Mouse (Mus musculus) forebrain, embryonic 14.5 days (tissue): Measurements from ENCODE around the gene Tmpo. TPM values are rescaled to one million over a fixed set of nuclear protein-coding genes. Genes with fewer than 3 reads are reported as not detected.

ENCODE experiments used
- ATAC-seq: fragments of 200-750 bp; cut with Nextera tagmentation; 2 replicates; pipeline ENCODE4 v1.8.0; 2017; ENCODE audit warnings: mild to moderate bottlenecking, moderate library complexity
- DNase-seq: peaks from one replicate; pipeline ENCODE4 v3.0.0-alpha.2; 2015; ENCODE audit warnings: low spot score
- H3K27ac ChIP-seq: fragments of 300-500 bp; sonication (generic); 2 replicates; pipeline ENCODE4 v1.5.1; 2014; ENCODE audit warnings: low read depth, mild to moderate bottlenecking, control low read depth, low read length, moderate library complexity
- H3K27me3 ChIP-seq: fragments of 300-500 bp; sonication (generic); replicated peaks from 2 replicates; pipeline ENCODE4 v1.6.1; 2014; ENCODE audit warnings: low read length, control low read depth, mixed read lengths; ENCODE audit not compliant: control insufficient read depth, insufficient read depth
- H3K36me3 ChIP-seq: fragments of 300-500 bp; sonication (generic); 2 replicates; pipeline ENCODE4 v1.6.1; 2014; ENCODE audit warnings: low read length, control low read depth; ENCODE audit not compliant: control insufficient read depth, insufficient read depth
- H3K4me1 ChIP-seq: fragments of 300-500 bp; sonication (generic); 2 replicates; pipeline ENCODE4 v1.6.1; 2014; ENCODE audit warnings: antibody characterized with exemption, low read length, control low read depth; ENCODE audit not compliant: control insufficient read depth, insufficient read depth
- H3K4me2 ChIP-seq: fragments of 300-500 bp; sonication (generic); 2 replicates; pipeline ENCODE4 v1.6.1; 2014; ENCODE audit warnings: mild to moderate bottlenecking, control low read depth, low read length
- H3K4me3 ChIP-seq: fragments of 300-500 bp; sonication (generic); 2 replicates; pipeline ENCODE4 v1.5.1; 2014; ENCODE audit warnings: low read depth, low read length, control low read depth
- H3K9ac ChIP-seq: fragments of 300-500 bp; sonication (generic); 2 replicates; pipeline ENCODE4 v1.6.1; 2014; ENCODE audit warnings: mild to moderate bottlenecking, low read length, control low read depth, moderate library complexity
- H3K9me3 ChIP-seq: fragments of 300-500 bp; sonication (generic); replicated peaks from 2 replicates; pipeline ENCODE4 v1.6.1; 2016; ENCODE audit warnings: low read length, control low read depth, mixed read lengths; ENCODE audit not compliant: control insufficient read depth
- WGBS: fragments of 180-500 bp; shearing (Covaris S2); extraction: QIAGEN DNeasy Blood & Tissue Kit; methylation state at CpG from one replicate; pipeline ENCODE4 v1.1.7; 2014; 5-methylcytosine and 5-hydroxymethylcytosine counted together
- polyA plus RNA-seq: library from polyadenylated mRNA; unstranded; fragments of >200 nt; fragmentation: Nextera tagmentation; extraction: Ambion mirVana; gene quantifications from 2 replicates; pipeline ENCODE4 v1.2.1, GENCODE M21; 2014

Gene Tmpo
- polyA plus RNA-seq, 1 experiment from 2014 or later = 165 TPM

- Histone ChIP-seq H3K27me3 (no peaks in the 10 kb centered on the region), H3K36me3 (no peaks in the 10 kb centered on the region)
Observed at GRCm38 (mm10) chr10:91139148-91139766, 41.9 kb downstream of the Tmpo start.

GRCm38 (mm10) chr10:91138317-91138716 is 42.8 kb downstream of the Tmpo start:
- H3K4me2 ChIP-seq = no peak overlapping the region
- no peak for DNase-seq
- H3K4me3 ChIP-seq = no peak overlapping the region
- no peak for ATAC-seq
- no peaks in the 10 kb centered on the region for H3K9me3 ChIP-seq
- H3K4me1 ChIP-seq = no peaks in the 10 kb centered on the region
- 81% methylated on average over 3 of the region's 3 CpGs for WGBS
- no peak overlapping the region for H3K27ac ChIP-seq
- no peak overlapping the region for H3K9ac ChIP-seq
- H3K27me3 ChIP-seq = no peaks in the 10 kb centered on the region
- H3K36me3 ChIP-seq = no peaks in the 10 kb centered on the region

More at GRCm38 (mm10) chr10:91139148-91139766, 41.9 kb downstream of the Tmpo start:
- Histone ChIP-seq H3K4me1 (no peaks in the 10 kb centered on the region), H3K9me3 (no peaks in the 10 kb centered on the region), H3K9ac (no peak overlapping the region), H3K4me2 (no peak overlapping the region), H3K27ac (no peak overlapping the region), H3K4me3 (no peak overlapping the region)
- 94% methylated on average over 14 of the region's 14 CpGs for WGBS
- no peak for ATAC-seq
- DNase-seq = no peak

- Histone ChIP-seq H3K4me3 (no peak overlapping the region), H3K36me3 (no peaks in the 10 kb centered on the region), H3K4me2 (no peak overlapping the region), H3K9ac (no peak overlapping the region), H3K4me1 (no peaks in the 10 kb centered on the region), H3K27me3 (no peaks in the 10 kb centered on the region), H3K27ac (no peak overlapping the region), H3K9me3 (no peaks in the 10 kb centered on the region)
- WGBS = 75% methylated on average over 9 of the region's 9 CpGs
- ATAC-seq (no peak), DNase-seq (no peak)
Observed at GRCm38 (mm10) chr10:91137400-91137799, 43.7 kb downstream of the Tmpo start.

- ATAC-seq = peak; percentile 74
- no peaks in the 10 kb centered on the region for H3K27me3 ChIP-seq
- H3K4me1 ChIP-seq = no peaks in the 10 kb centered on the region
- WGBS = 38% methylated on average over 7 of the region's 7 CpGs
- H3K36me3 ChIP-seq = no peaks in the 10 kb centered on the region
- no peaks in the 10 kb centered on the region for H3K9me3 ChIP-seq
- no peak overlapping the region for H3K9ac ChIP-seq
- peak; percentile 66 for DNase-seq
- H3K4me3 ChIP-seq = no peak overlapping the region
- H3K27ac ChIP-seq = no peak overlapping the region
- H3K4me2 ChIP-seq = no peak overlapping the region
Observed at GRCm38 (mm10) chr10:91135302-91135972, 45.7 kb downstream of the Tmpo start.

GRCm38 (mm10) chr10:91131565-91131964 is 49.5 kb downstream of the Tmpo start:
- no peaks in the 10 kb centered on the region for H3K9me3 ChIP-seq
- H3K4me3 ChIP-seq = no peak overlapping the region
- no peaks in the 10 kb centered on the region for H3K36me3 ChIP-seq
- no peak overlapping the region for H3K9ac ChIP-seq
- H3K4me2 ChIP-seq = no peak overlapping the region
- H3K27me3 ChIP-seq = no peaks in the 10 kb centered on the region
- H3K27ac ChIP-seq = no peak overlapping the region
- DNase-seq (no peak), ATAC-seq (no peak)
- no peaks in the 10 kb centered on the region for H3K4me1 ChIP-seq
- WGBS = 52% methylated on average over 1 of the region's 1 CpGs

- Histone ChIP-seq H3K9ac (no peak overlapping the region), H3K4me1 (no peaks in the 10 kb centered on the region), H3K27ac (no peak overlapping the region), H3K27me3 (no peaks in the 10 kb centered on the region), H3K4me3 (no peak overlapping the region), H3K9me3 (no peaks in the 10 kb centered on the region), H3K4me2 (no peak overlapping the region), H3K36me3 (no peaks in the 10 kb centered on the region)
- DNase-seq = no peak
- WGBS = 78% methylated on average over 3 of the region's 3 CpGs
- no peak for ATAC-seq
Observed at GRCm38 (mm10) chr10:91130792-91131191, 50.3 kb downstream of the Tmpo start.

- no peak overlapping the region for H3K4me3 ChIP-seq
- peaks cover 3% of the 10 kb centered on the region; the same call in 1 of the 2 replicates for H3K4me1 ChIP-seq
- no peaks in the 10 kb centered on the region for H3K27me3 ChIP-seq
- no peak for ATAC-seq
- DNase-seq = no peak
- H3K27ac ChIP-seq = no peak overlapping the region
- H3K9me3 ChIP-seq = no peaks in the 10 kb centered on the region
- no peak overlapping the region for H3K9ac ChIP-seq
- WGBS = 79% methylated on average over 1 of the region's 1 CpGs
- H3K36me3 ChIP-seq = no peaks in the 10 kb centered on the region
- no peak overlapping the region for H3K4me2 ChIP-seq
Observed at GRCm38 (mm10) chr10:91128551-91129160, 52.5 kb downstream of the Tmpo start.

GRCm38 (mm10) chr10:91127395-91127794 is 53.7 kb downstream of the Tmpo start:
- Histone ChIP-seq H3K27me3 (no peaks in the 10 kb centered on the region), H3K4me2 (no peak overlapping the region), H3K4me1 (peaks cover 7% of the 10 kb centered on the region), H3K36me3 (no peaks in the 10 kb centered on the region), H3K9ac (no peak overlapping the region), H3K4me3 (no peak overlapping the region), H3K9me3 (no peaks in the 10 kb centered on the region), H3K27ac (no peak overlapping the region)
- ATAC-seq = no peak
- 78% methylated on average over 2 of the region's 2 CpGs for WGBS
- no peak for DNase-seq
